Mouse (Mus musculus) brown adipose tissue, adult 24 weeks (tissue): ENCODE data around the gene Cidec. TPM values are rescaled to one million over a fixed set of nuclear protein-coding genes. Genes with fewer than 3 reads are reported as not detected.

ENCODE experiments used
- H3K27ac ChIP-seq: fragments of 200-500 bp; replicated peaks from 2 replicates; pipeline ENCODE4 v1.5.1; 2012; ENCODE audit warnings: low read depth, mild to moderate bottlenecking, low read length
- H3K4me1 ChIP-seq: fragments of 200-500 bp; 2 replicates; pipeline ENCODE4 v1.6.1; 2012; ENCODE audit warnings: low read length, mixed read lengths; ENCODE audit not compliant: control insufficient read depth, insufficient read depth, insufficient read length
- H3K4me3 ChIP-seq: fragments of 200-500 bp; 2 replicates; pipeline ENCODE4 v1.5.1; 2012; ENCODE audit warnings: low read depth, mild to moderate bottlenecking, low read length, moderate library complexity; ENCODE audit not compliant: insufficient read depth
- polyA plus RNA-seq: library from polyadenylated mRNA; stranded (reverse); fragments of >200 nt; gene quantifications from 2 replicates; pipeline ENCODE4 v1.2.4, GENCODE M21; 2012; ENCODE audit not compliant: missing spikeins, insufficient read depth, insufficient read length

The Cidec gene
- polyA plus RNA-seq, 1 experiment, result 1,047 TPM

GRCm38 (mm10) chr6:113465602-113466001 lies 30.0 kb upstream of the Cidec start:
- H3K27ac ChIP-seq, result no peak overlapping the region
- H3K4me3 ChIP-seq, result no peak overlapping the region
- H3K4me1 ChIP-seq, result peaks cover 3% of the 10 kb centered on the region; the same call in 1 of the 2 replicates

GRCm38 (mm10) chr6:113464040-113464439 lies 28.5 kb upstream of the Cidec start:
- Histone ChIP-seq H3K4me3 (no peak overlapping the region), H3K27ac (no peak overlapping the region), H3K4me1 (no peaks in the 10 kb centered on the region)

DNA sequence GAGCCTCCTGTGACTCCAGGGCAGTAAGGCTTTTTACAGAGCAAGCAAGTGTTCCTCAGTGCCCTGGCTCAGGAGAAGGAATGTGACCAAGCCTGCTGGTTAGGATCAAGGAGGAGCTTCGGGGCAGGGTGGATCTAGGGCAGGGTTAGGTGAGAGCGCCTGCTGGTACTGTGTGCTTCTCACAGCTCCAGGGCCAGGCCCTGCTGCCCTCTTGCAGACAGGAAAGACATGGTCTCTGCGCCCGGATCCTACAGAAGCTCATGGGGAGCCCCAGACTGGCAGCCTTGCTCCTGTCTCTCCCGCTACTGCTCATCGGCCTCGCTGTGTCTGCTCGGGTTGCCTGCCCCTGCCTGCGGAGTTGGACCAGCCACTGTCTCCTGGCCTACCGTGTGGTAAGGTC lies 23.1 kb upstream of the Cidec start:
- peak overlapping the region; percentile 34 for H3K4me3 ChIP-seq
- H3K4me1 ChIP-seq, result no peaks in the 10 kb centered on the region
- H3K27ac ChIP-seq, result no peak overlapping the region

GRCm38 (mm10) chr6:113457952-113458534 lies 22.5 kb upstream of the Cidec start, which contains the start of gene Il17re:
TSS of gene Il17re (plus strand) at chr6:113458484.
- Histone ChIP-seq H3K4me3 (peak within 1 kb of the TSS; percentile 34), H3K4me1 (no peaks in the 10 kb centered on the region), H3K27ac (no peak within 1 kb of the TSS)

GRCm38 (mm10) chr6:113455007-113455406 lies 19.4 kb upstream of the Cidec start:
- H3K27ac ChIP-seq, result no peak overlapping the region
- H3K4me1 ChIP-seq, result peaks cover 4% of the 10 kb centered on the region; the same call in 1 of the 2 replicates
- H3K4me3 ChIP-seq, result no peak overlapping the region

- Histone ChIP-seq H3K27ac (no peak overlapping the region), H3K4me3 (no peak overlapping the region), H3K4me1 (peaks cover 4% of the 10 kb centered on the region; the same call in 1 of the 2 replicates)
These were observed 16.3 kb upstream of the Cidec start for GRCm38 (mm10) chr6:113451839-113452238.

- Histone ChIP-seq H3K27ac (no peak overlapping the region), H3K4me3 (no peak overlapping the region), H3K4me1 (peaks cover 8% of the 10 kb centered on the region; the same call in 1 of the 2 replicates)
These were observed 12.1 kb upstream of the Cidec start for GRCm38 (mm10) chr6:113447639-113448038.

- H3K27ac ChIP-seq, result no peak overlapping the region
- H3K4me1 ChIP-seq, result peaks cover 6% of the 10 kb centered on the region
These were observed 8.8 kb upstream of the Cidec start for GRCm38 (mm10) chr6:113444207-113444965.

DNA sequence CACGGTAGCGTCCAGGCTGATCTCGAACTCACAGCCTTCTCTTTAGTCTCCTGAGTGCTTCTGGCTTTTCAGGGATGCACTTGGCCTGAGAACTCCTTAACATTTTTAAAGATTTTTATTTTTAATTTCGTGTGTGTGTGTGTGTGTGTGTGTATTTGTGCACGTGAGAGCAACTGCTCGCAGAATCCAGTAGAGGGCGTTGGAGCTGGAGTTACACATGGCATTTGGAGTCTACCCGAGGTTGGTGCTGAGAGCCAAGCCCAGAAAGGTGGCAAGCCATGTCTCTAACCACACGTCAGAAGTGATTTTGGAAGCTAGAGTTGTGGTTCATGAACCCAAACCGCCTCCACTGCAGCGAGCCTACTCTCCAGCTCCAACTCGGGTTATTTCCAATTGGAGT lies 7.5 kb upstream of the Cidec start:
- peaks cover 9% of the 10 kb centered on the region for H3K4me1 ChIP-seq
- H3K4me3 ChIP-seq, result peak overlapping the region; percentile 87
- H3K27ac ChIP-seq, result peak overlapping the region; percentile 70; the same call in 1 of the 2 replicates

More at GRCm38 (mm10) chr6:113444207-113444965, 8.8 kb upstream of the Cidec start:
- H3K4me3 ChIP-seq, result no peak overlapping the region

DNA sequence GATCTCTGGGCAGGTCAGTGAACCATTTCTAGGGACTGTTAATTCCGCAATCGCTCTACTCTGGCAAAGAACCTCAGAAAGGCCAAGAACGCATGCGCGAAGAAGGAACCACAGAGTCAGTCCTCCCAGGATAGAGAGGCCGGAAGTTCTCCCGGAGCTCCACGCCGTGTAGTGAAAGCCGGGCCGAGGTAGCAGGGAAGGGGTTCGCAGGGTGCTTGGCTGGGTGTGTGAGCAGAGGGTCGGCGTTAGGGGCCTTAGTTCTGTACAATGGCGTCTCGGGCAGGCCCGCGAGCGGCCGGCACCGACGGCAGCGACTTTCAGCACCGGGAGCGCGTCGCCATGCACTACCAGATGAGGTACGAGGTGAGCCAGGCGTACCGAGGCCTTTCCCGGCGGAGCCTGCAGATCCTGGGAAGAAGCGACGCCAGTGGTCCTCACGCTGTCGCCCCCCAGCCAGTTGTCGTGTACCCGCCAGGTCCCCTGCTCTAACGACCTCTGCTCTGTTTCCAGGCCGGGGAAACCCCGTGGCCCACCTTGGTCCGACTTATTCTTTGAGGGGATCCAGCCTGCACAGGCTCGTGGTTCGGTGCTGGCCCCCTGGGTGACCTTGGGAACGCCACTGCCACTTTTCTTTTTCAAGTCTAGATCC lies 7.0 kb upstream of the Cidec start, which contains the start of gene Jagn1:
Gene Jagn1, plus strand, starts transcription at position 128 of the 649 bp plus-strand sequence.
- Histone ChIP-seq H3K4me1 (peaks cover 9% of the 10 kb centered on the region), H3K4me3 (peak within 1 kb of the TSS; percentile 87), H3K27ac (peak within 1 kb of the TSS; percentile 70)

DNA sequence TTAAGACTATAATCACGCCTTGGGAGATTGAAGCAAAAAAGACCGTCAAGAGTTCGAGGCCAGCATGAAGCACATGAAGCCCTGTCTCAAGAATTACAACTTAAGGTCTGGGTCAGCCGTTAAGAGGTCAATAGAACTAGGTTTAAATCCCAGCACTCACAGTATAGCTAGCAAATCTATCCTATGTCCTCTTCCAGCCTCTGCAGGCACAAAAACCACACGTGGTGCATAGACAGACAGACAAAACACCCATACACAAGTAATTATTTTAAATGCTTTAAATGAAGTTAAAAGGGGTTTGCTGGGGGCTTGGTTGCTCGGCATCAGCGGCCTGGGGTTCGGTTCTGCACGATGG lies 6.5 kb upstream of the Cidec start:
- Histone ChIP-seq H3K27ac (no peak overlapping the region), H3K4me3 (peak overlapping the region; percentile 42), H3K4me1 (peaks cover 9% of the 10 kb centered on the region)

DNA sequence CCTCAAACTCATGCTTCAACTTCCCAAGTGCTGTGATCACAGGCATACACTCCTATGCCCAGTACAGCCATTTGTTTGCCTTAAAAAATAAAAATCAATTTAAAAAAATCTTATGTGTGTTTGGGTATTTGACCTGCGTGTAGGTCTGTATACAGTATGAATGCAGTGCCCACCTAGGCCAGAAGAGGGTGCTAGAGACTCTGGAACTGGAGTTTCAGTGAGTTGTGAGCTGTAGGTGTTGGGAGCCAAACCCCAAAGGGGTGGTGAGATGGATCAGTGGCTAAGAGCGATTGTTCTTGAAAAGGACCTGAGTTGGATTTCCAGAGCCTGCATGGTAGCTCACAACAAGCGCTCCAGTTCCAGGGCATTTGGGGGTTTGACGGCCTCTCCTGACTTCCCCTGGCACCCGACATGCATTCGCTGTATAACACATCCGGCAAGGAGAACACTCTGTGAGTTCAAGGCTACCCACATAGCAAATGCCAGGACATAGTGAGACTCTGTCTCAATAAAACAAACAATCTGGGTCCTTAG lies 5.7 kb upstream of the Cidec start:
- H3K27ac ChIP-seq, result no peak overlapping the region
- H3K4me3 ChIP-seq, result no peak overlapping the region
- H3K4me1 ChIP-seq, result peaks cover 9% of the 10 kb centered on the region

GRCm38 (mm10) chr6:113440686-113441085 lies 5.1 kb upstream of the Cidec start:
- H3K4me3 ChIP-seq, result no peak overlapping the region
- peaks cover 9% of the 10 kb centered on the region for H3K4me1 ChIP-seq
- peak overlapping the region; percentile 57 for H3K27ac ChIP-seq

- Histone ChIP-seq H3K4me1 (peaks cover 9% of the 10 kb centered on the region), H3K27ac (peak overlapping the region; percentile 95), H3K4me3 (no peak overlapping the region)
These were observed 3.3 kb upstream of the Cidec start for GRCm38 (mm10) chr6:113438721-113439430.

DNA sequence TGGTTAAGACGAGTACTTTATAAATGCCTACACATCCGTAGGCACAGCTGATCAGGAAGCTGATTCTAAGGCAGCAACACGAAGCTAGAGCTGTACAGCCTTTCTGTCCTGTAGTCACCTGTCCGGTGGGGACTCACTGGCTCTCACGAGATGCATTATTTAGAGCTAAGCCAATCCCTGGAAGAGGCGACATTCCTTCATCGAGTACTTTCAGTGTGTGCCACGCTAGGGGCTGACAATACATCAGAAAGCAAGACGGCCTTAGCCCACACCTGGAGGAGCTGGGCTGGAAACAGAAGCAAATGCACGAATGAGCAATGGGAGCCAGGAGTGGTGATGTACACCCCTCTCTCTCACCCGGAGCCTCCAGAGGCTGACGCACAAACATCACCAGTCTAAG lies 1.6 kb upstream of the Cidec start:
- H3K4me1 ChIP-seq, result peaks cover 5% of the 10 kb centered on the region
- no peak overlapping the region for H3K4me3 ChIP-seq
- peak overlapping the region; percentile 95 for H3K27ac ChIP-seq
